Mouse (Mus musculus) hindbrain, postnatal 0 days (tissue): ENCODE data around the gene Hagh. TPM values are rescaled to one million over a fixed set of nuclear protein-coding genes. Genes with fewer than 3 reads are reported as not detected.

ENCODE experiments used
- ATAC-seq: fragments of 200-750 bp; cut with Nextera tagmentation; 2 replicates; pipeline ENCODE4 v1.8.0; 2017; ENCODE audit warnings: mild to moderate bottlenecking, moderate TSS enrichment, moderate library complexity
- DNase-seq: peaks from one replicate; pipeline ENCODE4 v3.0.0-alpha.2; 2015; ENCODE audit warnings: low spot score
- H3K27ac ChIP-seq: fragments of 300-500 bp; sonication (generic); 2 replicates; pipeline ENCODE4 v1.5.1; 2014; ENCODE audit warnings: mild to moderate bottlenecking
- H3K27me3 ChIP-seq: fragments of 300-500 bp; sonication (generic); 2 replicates; pipeline ENCODE4 v1.6.1; 2014; ENCODE audit warnings: low read length, mixed read lengths; ENCODE audit not compliant: insufficient read depth
- H3K36me3 ChIP-seq: fragments of 300-500 bp; sonication (generic); 2 replicates; pipeline ENCODE4 v1.6.1; 2014; ENCODE audit warnings: low read length, mixed read lengths; ENCODE audit not compliant: insufficient read depth
- H3K4me1 ChIP-seq: fragments of 300-500 bp; sonication (generic); 2 replicates; pipeline ENCODE4 v1.6.1; 2014; ENCODE audit warnings: antibody characterized with exemption, low read length, mixed read lengths; ENCODE audit not compliant: insufficient read depth
- H3K4me2 ChIP-seq: fragments of 300-500 bp; sonication (generic); 2 replicates; pipeline ENCODE4 v1.6.1; 2014; ENCODE audit warnings: low read depth, mild to moderate bottlenecking, low read length, moderate library complexity, mixed read lengths
- H3K4me3 ChIP-seq: fragments of 300-500 bp; sonication (generic); 2 replicates; pipeline ENCODE4 v1.5.1; 2014; ENCODE audit warnings: low read length
- H3K9ac ChIP-seq: fragments of 300-500 bp; sonication (generic); replicated peaks from 2 replicates; pipeline ENCODE4 v1.6.1; 2014; ENCODE audit warnings: mild to moderate bottlenecking, low read length, moderate library complexity, mixed read lengths
- H3K9me3 ChIP-seq: fragments of 300-500 bp; sonication (generic); 2 replicates; pipeline ENCODE4 v1.6.1; 2016; ENCODE audit warnings: low read length, mixed read lengths
- CTCF ChIP-seq: IDR thresholded peaks from 2 replicates; pipeline ENCODE4 v1.5.1; 2016; ENCODE audit warnings: antibody characterized with exemption, control low read depth, low read depth
- WGBS: fragments of 180-500 bp; shearing (Covaris S2); extraction: QIAGEN DNeasy Blood & Tissue Kit; methylation state at CpG from one replicate; pipeline ENCODE4 v1.1.7; 2014; 5-methylcytosine and 5-hydroxymethylcytosine counted together
- polyA plus RNA-seq: library from polyadenylated mRNA; unstranded; fragments of >200 nt; fragmentation: Nextera tagmentation; extraction: Ambion mirVana; gene quantifications from 2 replicates; pipeline ENCODE4 v1.2.1, GENCODE M21; 2015
- total RNA-seq: library from RNA; depleted of rRNA; stranded (reverse); fragments of >200 nt; gene quantifications from 2 replicates; pipeline ENCODE4 v1.2.3, GENCODE M21; 2014

Gene Hagh
- total and polyA plus RNA-seq, 2 experiments from 2014 or later: 84.2 to 93.5 TPM

- no peak overlapping the region for H3K9ac ChIP-seq
- ATAC-seq (no peak), DNase-seq (no peak)
Measured at GRCm38 (mm10) chr17:24848600-24849031, 8.7 kb downstream of the Hagh start.

GRCm38 (mm10) chr17:24849733-24850064 lies 9.8 kb downstream of the Hagh start:
- DNase-seq (no peak), ATAC-seq (no peak; the same call in 1 of the 2 replicates)
- Histone ChIP-seq H3K4me3 (peak overlapping the region; percentile 85), H3K4me2 (peak overlapping the region; percentile 82), H3K27me3 (no peaks in the 10 kb centered on the region), H3K9ac (peak overlapping the region; percentile 63), H3K27ac (peak overlapping the region; percentile 90), H3K4me1 (peaks cover 14% of the 10 kb centered on the region), H3K36me3 (peaks cover 7% of the 10 kb centered on the region), H3K9me3 (no peaks in the 10 kb centered on the region)
- WGBS: under 1% methylated on average over 21 of the region's 21 CpGs
- peak; percentile 72 for TF ChIP-seq CTCF

More at GRCm38 (mm10) chr17:24848600-24849031, 8.7 kb downstream of the Hagh start:
- Histone ChIP-seq H3K4me1 (peaks cover 14% of the 10 kb centered on the region), H3K27me3 (no peaks in the 10 kb centered on the region), H3K4me2 (peak overlapping the region; percentile 82), H3K27ac (no peak overlapping the region), H3K36me3 (peaks cover 6% of the 10 kb centered on the region), H3K9me3 (no peaks in the 10 kb centered on the region), H3K4me3 (peak overlapping the region; percentile 85; the same call in 1 of the 2 replicates)
- TF ChIP-seq CTCF: no peak

GRCm38 (mm10) chr17:24850065-24850772 lies 10.3 kb downstream of the Hagh start, which contains the start of gene Fahd1:
TSS of gene Fahd1 (minus strand) at chr17:24850364.
- H3K4me2 ChIP-seq: peak within 1 kb of the TSS; percentile 82
- peaks cover 14% of the 10 kb centered on the region for H3K4me1 ChIP-seq
- peak within 1 kb of the TSS; percentile 90 for H3K27ac ChIP-seq
- H3K9ac ChIP-seq: peak within 1 kb of the TSS; percentile 63
- WGBS: under 1% methylated on average over 58 of the region's 58 CpGs
- H3K9me3 ChIP-seq: no peaks in the 10 kb centered on the region
- peaks cover 7% of the 10 kb centered on the region for H3K36me3 ChIP-seq
- DNase-seq: peak; percentile 98
- TF ChIP-seq CTCF: no peak
- H3K4me3 ChIP-seq: peak within 1 kb of the TSS; percentile 85
- ATAC-seq: peak; percentile 99
- H3K27me3 ChIP-seq: no peaks in the 10 kb centered on the region

GRCm38 (mm10) chr17:24850773-24851127 lies 10.8 kb downstream of the Hagh start:
- Histone ChIP-seq H3K36me3 (peaks cover 8% of the 10 kb centered on the region), H3K4me2 (peak overlapping the region; percentile 82), H3K4me3 (peak overlapping the region; percentile 85), H3K27ac (peak overlapping the region; percentile 90), H3K9me3 (no peaks in the 10 kb centered on the region), H3K27me3 (no peaks in the 10 kb centered on the region), H3K4me1 (peaks cover 14% of the 10 kb centered on the region), H3K9ac (peak overlapping the region; percentile 63)
- WGBS: under 1% methylated on average over 20 of the region's 20 CpGs
- no peak for ATAC-seq
- no peak; the same call in 1 of the 2 replicates for TF ChIP-seq CTCF
- no peak for DNase-seq

GRCm38 (mm10) chr17:24851381-24852125 lies 11.6 kb downstream of the Hagh start:
- H3K27me3 ChIP-seq: no peaks in the 10 kb centered on the region
- no peak for TF ChIP-seq CTCF
- DNase-seq (no peak), ATAC-seq (no peak)
- H3K4me2 ChIP-seq: peak overlapping the region; percentile 82
- H3K27ac ChIP-seq: no peak overlapping the region
- peak overlapping the region; percentile 63 for H3K9ac ChIP-seq
- peaks cover 14% of the 10 kb centered on the region for H3K4me1 ChIP-seq
- H3K9me3 ChIP-seq: no peaks in the 10 kb centered on the region
- WGBS: 83% methylated on average over 10 of the region's 10 CpGs
- peaks cover 11% of the 10 kb centered on the region for H3K36me3 ChIP-seq
- peak overlapping the region; percentile 85 for H3K4me3 ChIP-seq

GRCm38 (mm10) chr17:24855838-24856464 lies 16.0 kb downstream of the Hagh start:
- no peak for ATAC-seq
- Histone ChIP-seq H3K9me3 (no peaks in the 10 kb centered on the region), H3K9ac (no peak overlapping the region), H3K27ac (no peak overlapping the region), H3K4me3 (no peak overlapping the region), H3K4me1 (peaks cover 3% of the 10 kb centered on the region; the same call in 1 of the 2 replicates), H3K4me2 (no peak overlapping the region), H3K36me3 (peaks cover 20% of the 10 kb centered on the region), H3K27me3 (no peaks in the 10 kb centered on the region)
- TF ChIP-seq CTCF: no peak
- DNase-seq: no peak
- WGBS: 81% methylated on average over 3 of the region's 3 CpGs
